Mouse (Mus musculus): ENCODE measurements around the gene Cryzl2. TPM values are rescaled to one million over a fixed set of nuclear protein-coding genes. Genes with fewer than 3 reads are reported as not detected.

The Cryzl2 gene
- total and polyA plus RNA-seq, 2 experiments from 2014 or later = 38.1 to 45.7 TPM

- WGBS = 84% methylated on average over 1 of the region's 1 CpGs
- Histone ChIP-seq H3K9me3 (replicated peaks; ENCODE audit: control insufficient read depth, low read length) (no peaks in the 10 kb centered on the region), H3K9ac (replicated peaks; ENCODE audit: low read depth, low read length) (no peak overlapping the region), H3K36me3 (replicated peaks; ENCODE audit: control insufficient read depth, insufficient read depth, low read length) (no peaks in the 10 kb centered on the region), H3K4me1 (ENCODE audit: control insufficient read depth, insufficient read depth) (no peaks in the 10 kb centered on the region), H3K4me3 (ENCODE audit: low read depth, low read length) (no peak overlapping the region), H3K27ac (ENCODE audit: low read depth) (no peak overlapping the region), H3K4me2 (ENCODE audit: low read depth, low read length) (no peak overlapping the region), H3K27me3 (ENCODE audit: control insufficient read depth, insufficient read depth, low read length) (no peaks in the 10 kb centered on the region)
- ATAC-seq (ENCODE audit: insufficient read depth, low read depth) (no peak), DNase-seq (ENCODE audit: low spot score) (no peak)
- TF ChIP-seq CTCF (IDR thresholded peaks at IDR 0.05; ENCODE audit: low read depth) (no peak), EP300 (IDR thresholded peaks at IDR 0.05; ENCODE audit: low read depth) (no peak)
These were observed 77.2 kb downstream of the Cryzl2 start for GRCm38 (mm10) chr1:157535571-157535970.

- H3K9ac ChIP-seq (replicated peaks; ENCODE audit: low read depth, low read length) = no peak overlapping the region; the same call in 1 of the 2 replicates
- WGBS = 9% methylated on average over 6 of the region's 6 CpGs
- TF ChIP-seq EP300 (IDR thresholded peaks at IDR 0.05; ENCODE audit: low read depth) = no peak
- TF ChIP-seq CTCF (IDR thresholded peaks at IDR 0.05; ENCODE audit: low read depth) = peak; percentile 87
These were observed 78.1 kb downstream of the Cryzl2 start for GRCm38 (mm10) chr1:157536471-157536870.

GRCm38 (mm10) chr1:157537636-157538035 lies 79.3 kb downstream of the Cryzl2 start:
- no peak for TF ChIP-seq EP300 (IDR thresholded peaks at IDR 0.05; ENCODE audit: low read depth)
- TF ChIP-seq CTCF (IDR thresholded peaks at IDR 0.05; ENCODE audit: low read depth) = no peak
- no peak overlapping the region for H3K9ac ChIP-seq (replicated peaks; ENCODE audit: low read depth, low read length)
- no peaks in the 10 kb centered on the region for H3K9me3 ChIP-seq (replicated peaks; ENCODE audit: control insufficient read depth, low read length)
- H3K27ac ChIP-seq (ENCODE audit: low read depth) = no peak overlapping the region
- no peaks in the 10 kb centered on the region for H3K27me3 ChIP-seq (ENCODE audit: control insufficient read depth, insufficient read depth, low read length)
- DNase-seq (ENCODE audit: low spot score) (no peak), ATAC-seq (ENCODE audit: insufficient read depth, low read depth) (no peak)
- WGBS = 76% methylated on average over 5 of the region's 5 CpGs
- no peak overlapping the region for H3K4me2 ChIP-seq (ENCODE audit: low read depth, low read length)
- H3K4me1 ChIP-seq (ENCODE audit: control insufficient read depth, insufficient read depth) = no peaks in the 10 kb centered on the region
- no peaks in the 10 kb centered on the region for H3K36me3 ChIP-seq (replicated peaks; ENCODE audit: control insufficient read depth, insufficient read depth, low read length)
- no peak overlapping the region for H3K4me3 ChIP-seq (ENCODE audit: low read depth, low read length)

More at GRCm38 (mm10) chr1:157536471-157536870, 78.1 kb downstream of the Cryzl2 start:
- Histone ChIP-seq H3K4me2 (ENCODE audit: low read depth, low read length) (peak overlapping the region; percentile 43), H3K9me3 (replicated peaks; ENCODE audit: control insufficient read depth, low read length) (no peaks in the 10 kb centered on the region), H3K4me3 (ENCODE audit: low read depth, low read length) (peak overlapping the region; percentile 19; the same call in 1 of the 2 replicates), H3K27ac (ENCODE audit: low read depth) (no peak overlapping the region), H3K4me1 (ENCODE audit: control insufficient read depth, insufficient read depth) (no peaks in the 10 kb centered on the region), H3K27me3 (ENCODE audit: control insufficient read depth, insufficient read depth, low read length) (no peaks in the 10 kb centered on the region), H3K36me3 (replicated peaks; ENCODE audit: control insufficient read depth, insufficient read depth, low read length) (no peaks in the 10 kb centered on the region)
- ATAC-seq (ENCODE audit: insufficient read depth, low read depth) (no peak), DNase-seq (ENCODE audit: low spot score) (peak; percentile 54)

Other genes with a start within 250 kb of the Cryzl2 start
- gene Rasal2, start 46.0 kb upstream of the Cryzl2 start, total RNA-seq (2014; rRNA removed; ENCODE audit: low replicate concordance) = 28.9 and 35.9 TPM in 2 replicates
- gene Rasal2, start 46.0 kb upstream of the Cryzl2 start, polyA plus RNA-seq (2015; fragmentation: Nextera tagmentation; extraction: Ambion mirVana) = 18.5 and 20.2 TPM in 2 replicates
- gene Sec16b, start 48.2 kb downstream of the Cryzl2 start, total RNA-seq (2014; rRNA removed; ENCODE audit: low replicate concordance) = 1.1 and 1.3 TPM in 2 replicates
- 0.91 and 0.94 TPM in 2 replicates for gene Sec16b, start 48.2 kb downstream of the Cryzl2 start, polyA plus RNA-seq (2015; fragmentation: Nextera tagmentation; extraction: Ambion mirVana)

Measured in heart, postnatal 0 days (tissue).